Mouse (Mus musculus) ES-E14 (cell line): ENCODE measurements around the gene Mrgprd.

Experiments
- CHD2 ChIP-seq: IDR thresholded peaks from 2 replicates; pipeline ENCODE4 v1.6.1; 2014; ENCODE audit warnings: mild to moderate bottlenecking, low read depth, low read length, inconsistent platforms
- HCFC1 ChIP-seq: IDR thresholded peaks from 2 replicates; pipeline ENCODE4 v1.6.1; 2012; ENCODE audit warnings: low read length, inconsistent platforms, borderline replicate concordance; ENCODE audit not compliant: insufficient read depth

DNA sequence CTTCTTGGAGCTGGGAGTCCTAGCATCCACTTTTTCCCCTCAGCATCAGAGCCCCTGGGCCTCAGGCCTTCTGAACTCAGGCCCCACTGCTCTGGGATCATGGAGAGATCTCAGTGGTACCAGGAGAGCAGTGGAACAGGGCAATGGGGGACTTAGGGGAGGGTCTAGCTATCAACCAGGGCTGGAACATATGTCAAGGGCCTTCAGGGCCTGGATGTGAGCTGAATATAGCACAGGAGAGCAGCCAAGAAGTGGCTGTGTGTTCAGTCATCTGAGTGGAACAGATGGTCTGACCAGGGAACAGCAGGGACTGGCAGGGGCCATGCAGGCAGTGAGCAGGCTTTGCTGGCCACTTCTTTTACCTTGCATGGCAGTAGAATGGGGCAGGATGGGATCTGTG is 20.6 kb downstream of the Mrgprd start:
- TF ChIP-seq HCFC1 (no peak), CHD2 (no peak)
